Comparison of ENCODE assay signal across 19 mouse cellular contexts in genomic region chr8:64804971-64805370, GRCm38 (mm10). TPM values are rescaled to one million over a fixed set of nuclear protein-coding genes. Genes with fewer than 3 reads are reported as not detected.
A peak's percentile ranks its signal among the peaks of the same experiment; 100 is the strongest.
DNase-seq lines count a peak whose midpoint lies in the region; ATAC-seq and TF ChIP-seq lines count a peak whose summit lies in the region.
"Had no signal": no experiment of that assay in that cellular context is flagged by ENCODE, and none has a peak within 500 bp of the region (broad histone marks: within the 10 kb centered on the region; RNA-seq: fewer than 3 reads in every experiment).

No protein-coding gene starts in this region.

- H3K4me2 ChIP-seq in kidney, embryonic 16.5 days (replicated peaks; ENCODE audit: low read depth, low read length), result no peak overlapping the region
- H3K4me2 ChIP-seq: embryonic facial prominence, embryonic 12.5 days; forebrain, embryonic 15.5 days; hindbrain, embryonic 15.5 days had no signal

- DNase-seq in layer of hippocampus, adult 2 months (ENCODE audit: low spot score in 2 of 2), result no peak
- no peak for DNase-seq in layer of hippocampus, adult 9-10 months (ENCODE audit: low spot score)
- peak; percentile 82 for DNase-seq in 416B (ENCODE audit: low read depth)
- DNase-seq in ovary, postnatal 10 days (ENCODE audit: low spot score), result no peak
- DNase-seq in cerebellum, adult 8-10 months, result no peak
- DNase-seq: adrenal gland, adult 8-10 months; adrenal gland, postnatal 36 days; B cell, adult 2 months; cerebellum, adult 2 months; cerebellum, postnatal 14 days; gastrocnemius, postnatal 14 days; heart, postnatal 14 days had no signal

- ATAC-seq in CD4-positive, CD25-positive, alpha-beta regulatory T cell, adult 4 months, result peak; percentile 34
- ATAC-seq in granulocyte monocyte progenitor cell, adult 5-6 weeks (replicated peaks; ENCODE audit: poor library complexity, severe bottlenecking), result peak; percentile 30; the same call in 1 of the 2 replicates
- ATAC-seq in kidney, embryonic 16.5 days (ENCODE audit: low FRiP score, low TSS enrichment), result no peak
- ATAC-seq: forebrain, embryonic 15.5 days had no signal

- 85% methylated on average over 4 of the region's 4 CpGs for WGBS in kidney, embryonic 16.5 days

- H3K4me1 ChIP-seq in kidney, embryonic 16.5 days (ENCODE audit: insufficient read depth, low read length), result no peaks in the 10 kb centered on the region
- H3K4me1 ChIP-seq: embryonic facial prominence, embryonic 12.5 days; forebrain, embryonic 15.5 days; hindbrain, embryonic 10.5 days; hindbrain, embryonic 15.5 days had no signal

- H3K27ac ChIP-seq in layer of hippocampus, adult 2 months, result peak overlapping the region; percentile 61
- no peak overlapping the region for H3K27ac ChIP-seq in kidney, embryonic 16.5 days (ENCODE audit: low read length)
- H3K27ac ChIP-seq: embryonic facial prominence, embryonic 12.5 days; forebrain, embryonic 15.5 days; hindbrain, embryonic 10.5 days; hindbrain, embryonic 15.5 days had no signal

- no peak for TF ChIP-seq CTCF in layer of hippocampus, adult 2 months (conservative IDR thresholded peaks at IDR 0.05)

- no peaks in the 10 kb centered on the region for H3K36me3 ChIP-seq in kidney, embryonic 16.5 days (ENCODE audit: insufficient read depth, low read length)
- H3K36me3 ChIP-seq: embryonic facial prominence, embryonic 12.5 days; forebrain, embryonic 15.5 days; hindbrain, embryonic 10.5 days; hindbrain, embryonic 15.5 days had no signal

- H3K9me3 ChIP-seq in kidney, embryonic 16.5 days (ENCODE audit: low read length), result no peaks in the 10 kb centered on the region
- H3K9me3 ChIP-seq: embryonic facial prominence, embryonic 12.5 days; forebrain, embryonic 15.5 days; hindbrain, embryonic 10.5 days; hindbrain, embryonic 15.5 days had no signal

- no peak overlapping the region for H3K4me3 ChIP-seq in layer of hippocampus, adult 2 months
- no peak overlapping the region for H3K4me3 ChIP-seq in kidney, embryonic 16.5 days (ENCODE audit: low read length)
- H3K4me3 ChIP-seq: embryonic facial prominence, embryonic 12.5 days; forebrain, embryonic 15.5 days; hindbrain, embryonic 10.5 days; hindbrain, embryonic 15.5 days had no signal

- no peak overlapping the region for H3K9ac ChIP-seq in kidney, embryonic 16.5 days (replicated peaks; ENCODE audit: low read length)
- H3K9ac ChIP-seq: embryonic facial prominence, embryonic 12.5 days; forebrain, embryonic 15.5 days; hindbrain, embryonic 15.5 days had no signal

- H3K27me3 ChIP-seq in kidney, embryonic 16.5 days (ENCODE audit: insufficient read depth, low read length), result no peaks in the 10 kb centered on the region
- H3K27me3 ChIP-seq: embryonic facial prominence, embryonic 12.5 days; forebrain, embryonic 15.5 days; hindbrain, embryonic 15.5 days had no signal

RNA-seq across cellular contexts. Expression of gene Klhl2, which starts 44.8 kb away (rescaled TPM):
- total RNA-seq in layer of hippocampus, adult 2 months (2021), result 100 to 1,000 TPM; 303 to 323 TPM
- polyA plus RNA-seq in CD4-positive, CD25-positive, alpha-beta regulatory T cell, adult 4 months (2017; shearing (Covaris generic)), result 1 to 10 TPM; 3.9 to 9.9 TPM
- 7.2 and 14.7 TPM in 2 replicates for total RNA-seq in granulocyte monocyte progenitor cell, adult 5-6 weeks (2014; fragmentation: Nextera tagmentation)
- total RNA-seq in granulocyte monocyte progenitor cell, adult 5-6 weeks (2017), result 15.5 and 16.0 TPM in 2 replicates
- 6.7 and 6.9 TPM in 2 replicates for polyA plus RNA-seq in kidney, embryonic 16.5 days (2015; fragmentation: Nextera tagmentation; extraction: Ambion mirVana)

Comparison
In these comparisons a context has a peak if more than half of its experiments do, and no peak if none do; other contexts are left out.
1. RNA of gene Klhl2, which starts 44.8 kb away (total RNA-seq): 303 to 323 TPM in layer of hippocampus, adult 2 months; 7.2 to 16.0 TPM in granulocyte monocyte progenitor cell, adult 5-6 weeks; every median in the first group is over 10 times any median in the second.